Mouse (Mus musculus) spleen, postnatal 10 days (tissue): ENCODE data around the gene Ttf1.

ENCODE experiments used
- DNase-seq, 2 experiments: peaks; one replicate each; pipeline ENCODE4 v3.0.0; 2021 to 2022; ENCODE audit warnings: low spot score in 2 of 2

Ttf1 gene

GRCm38 (mm10) chr2:29060135-29060597 is at the start of gene Ttf1:
Gene Ttf1, plus strand, starts transcription at chr2:29060262.
- peak; percentile 79 to 90 for DNase-seq

GRCm38 (mm10) chr2:29012523-29012922 is 47.5 kb upstream of the Ttf1 start:
- DNase-seq: no peak

- DNase-seq: no peak
Observed at GRCm38 (mm10) chr2:29016599-29017587, 43.2 kb upstream of the Ttf1 start.

- no peak for DNase-seq
Observed at GRCm38 (mm10) chr2:29018680-29019079, 41.4 kb upstream of the Ttf1 start.

GRCm38 (mm10) chr2:29021025-29021424 is 39.0 kb upstream of the Ttf1 start:
- no peak for DNase-seq

- no peak for DNase-seq
Observed at GRCm38 (mm10) chr2:29023001-29023400, 37.1 kb upstream of the Ttf1 start.

GRCm38 (mm10) chr2:29025284-29025683 is 34.8 kb upstream of the Ttf1 start:
- no peak for DNase-seq

- DNase-seq: no peak
Observed at GRCm38 (mm10) chr2:29030048-29030734, 29.9 kb upstream of the Ttf1 start.

GRCm38 (mm10) chr2:29031951-29032350 is 28.1 kb upstream of the Ttf1 start:
- no peak for DNase-seq

GRCm38 (mm10) chr2:29034542-29035475 is 25.3 kb upstream of the Ttf1 start:
- DNase-seq: no peak

GRCm38 (mm10) chr2:29035698-29036097 is 24.4 kb upstream of the Ttf1 start:
- no peak for DNase-seq

- no peak for DNase-seq
Observed at GRCm38 (mm10) chr2:29039741-29040140, 20.3 kb upstream of the Ttf1 start.

GRCm38 (mm10) chr2:29040594-29041476 is 19.2 kb upstream of the Ttf1 start:
- DNase-seq: no peak

GRCm38 (mm10) chr2:29041477-29041768 is 18.6 kb upstream of the Ttf1 start:
- DNase-seq: no peak

GRCm38 (mm10) chr2:29042124-29042523 is 17.9 kb upstream of the Ttf1 start:
- no peak for DNase-seq

- DNase-seq: no peak
Observed at GRCm38 (mm10) chr2:29046151-29046550, 13.9 kb upstream of the Ttf1 start.

- DNase-seq: no peak
Observed at GRCm38 (mm10) chr2:29051932-29052331, 8.1 kb upstream of the Ttf1 start.

- DNase-seq: peak; percentile 49 to 76
Observed at GRCm38 (mm10) chr2:29052943-29053454, 7.1 kb upstream of the Ttf1 start.

GRCm38 (mm10) chr2:29053802-29054544 is 6.1 kb upstream of the Ttf1 start:
- peak; percentile 57 to 75 for DNase-seq

- DNase-seq: no peak
Observed at GRCm38 (mm10) chr2:29054545-29054935, 5.5 kb upstream of the Ttf1 start.
